Mouse (Mus musculus) activated CD4-positive, CD25-positive, alpha-beta regulatory T cell, adult 9 weeks (primary cell): ENCODE results near the gene Nhlrc4. TPM values are rescaled to one million over a fixed set of nuclear protein-coding genes. Genes with fewer than 3 reads are reported as not detected.

Source experiments
- polyA plus RNA-seq: library from polyadenylated mRNA; unstranded; fragments of 100-300 nt; shearing (Covaris generic); gene quantifications from one replicate; pipeline ENCODE4 v1.2.1, GENCODE M21; 2017

Gene Nhlrc4
- not detected for polyA plus RNA-seq

DNA sequence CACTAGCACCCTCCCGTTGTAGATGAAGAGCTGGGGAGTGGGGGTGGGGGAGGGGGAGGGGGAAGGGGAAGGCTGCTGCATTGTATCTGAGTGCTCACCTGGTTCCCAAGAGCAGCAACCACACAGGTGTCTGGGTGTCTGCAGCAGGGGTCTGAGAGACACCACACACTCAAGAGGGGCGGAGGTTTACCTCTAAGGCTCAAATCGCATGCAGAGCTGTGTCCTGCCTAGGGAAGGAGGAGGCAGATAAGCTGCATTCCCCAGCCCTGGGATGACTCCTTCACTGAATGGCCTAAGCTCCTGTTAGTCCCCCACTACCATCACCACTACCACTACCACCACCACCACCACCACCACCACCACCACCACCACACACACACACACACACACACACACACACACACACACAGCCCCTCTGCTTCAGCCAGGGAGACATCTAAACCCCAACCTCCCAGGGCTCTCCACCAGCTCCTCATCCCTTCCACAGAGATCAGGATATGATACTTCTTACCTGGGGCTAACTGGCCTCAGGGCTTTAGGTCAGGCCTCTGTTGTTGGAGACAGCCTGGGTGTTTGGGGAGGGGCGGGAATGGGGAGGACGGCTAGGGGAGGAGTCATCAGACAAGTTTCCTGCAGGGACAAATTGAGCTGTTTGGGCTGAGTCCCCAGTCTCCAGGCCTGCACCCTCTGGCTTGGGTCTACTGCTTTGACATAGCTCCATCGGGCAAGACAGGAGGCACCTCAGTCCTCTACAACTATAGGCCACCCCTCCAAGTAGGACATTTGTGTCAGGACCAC, at the start of gene Nhlrc4, which contains the start of gene Pigq:
Gene Nhlrc4 (minus strand): TSS at position 596 of the 798 bp plus-strand sequence.
Gene Pigq (minus strand): TSS at position 571 of the 798 bp plus-strand sequence.

DNA sequence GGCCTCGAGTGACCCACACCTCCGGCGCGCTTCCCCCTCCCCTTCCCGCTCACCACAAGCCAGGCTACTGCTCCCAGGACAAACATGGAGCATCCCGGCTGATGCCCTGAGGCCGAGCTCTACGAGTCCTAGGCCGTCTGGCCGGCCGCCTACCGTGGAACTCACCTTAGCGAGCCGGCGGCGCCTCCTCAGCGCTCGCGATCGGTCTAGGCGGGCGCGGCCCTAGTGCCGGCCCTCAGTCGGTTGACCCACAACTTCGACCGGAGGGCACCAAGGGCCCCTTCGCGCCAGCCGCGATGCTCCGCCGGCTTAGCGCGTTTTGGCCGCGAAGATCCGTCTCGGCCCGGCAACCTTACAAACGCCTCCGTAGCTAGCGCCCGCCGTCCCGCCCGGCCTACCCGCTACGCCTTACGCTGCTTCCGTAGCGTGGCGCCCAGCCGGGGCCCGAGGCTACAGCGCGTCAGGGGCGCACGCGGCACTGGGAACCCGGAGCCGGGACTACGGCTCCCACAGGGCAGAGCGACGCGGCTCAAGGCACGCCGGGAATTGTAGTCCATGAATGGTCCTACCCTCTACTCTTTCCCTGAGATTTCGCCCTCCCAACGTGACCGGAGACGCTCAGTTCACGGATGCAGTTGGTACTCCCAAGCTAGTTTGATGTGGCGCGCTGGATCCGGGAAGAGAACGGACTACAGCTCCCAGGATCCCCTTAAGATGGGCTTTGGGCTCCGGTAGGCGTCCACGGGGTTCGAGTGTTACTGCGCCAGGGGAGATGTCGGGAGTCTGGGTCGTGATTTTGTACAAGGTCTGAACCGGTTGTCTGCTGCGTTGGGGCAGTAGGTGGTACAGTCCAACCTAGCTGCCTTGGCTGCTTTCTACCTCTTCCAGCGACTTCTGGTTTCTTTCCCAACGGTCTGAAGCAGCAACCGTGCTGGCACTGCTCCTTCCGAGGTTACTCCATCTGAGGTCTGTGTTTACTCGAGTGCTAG, 40.8 kb upstream of the Nhlrc4 start, which contains the start of gene Capn15:
Gene Capn15 (minus strand): TSS at position 491 of the 989 bp plus-strand sequence.

DNA sequence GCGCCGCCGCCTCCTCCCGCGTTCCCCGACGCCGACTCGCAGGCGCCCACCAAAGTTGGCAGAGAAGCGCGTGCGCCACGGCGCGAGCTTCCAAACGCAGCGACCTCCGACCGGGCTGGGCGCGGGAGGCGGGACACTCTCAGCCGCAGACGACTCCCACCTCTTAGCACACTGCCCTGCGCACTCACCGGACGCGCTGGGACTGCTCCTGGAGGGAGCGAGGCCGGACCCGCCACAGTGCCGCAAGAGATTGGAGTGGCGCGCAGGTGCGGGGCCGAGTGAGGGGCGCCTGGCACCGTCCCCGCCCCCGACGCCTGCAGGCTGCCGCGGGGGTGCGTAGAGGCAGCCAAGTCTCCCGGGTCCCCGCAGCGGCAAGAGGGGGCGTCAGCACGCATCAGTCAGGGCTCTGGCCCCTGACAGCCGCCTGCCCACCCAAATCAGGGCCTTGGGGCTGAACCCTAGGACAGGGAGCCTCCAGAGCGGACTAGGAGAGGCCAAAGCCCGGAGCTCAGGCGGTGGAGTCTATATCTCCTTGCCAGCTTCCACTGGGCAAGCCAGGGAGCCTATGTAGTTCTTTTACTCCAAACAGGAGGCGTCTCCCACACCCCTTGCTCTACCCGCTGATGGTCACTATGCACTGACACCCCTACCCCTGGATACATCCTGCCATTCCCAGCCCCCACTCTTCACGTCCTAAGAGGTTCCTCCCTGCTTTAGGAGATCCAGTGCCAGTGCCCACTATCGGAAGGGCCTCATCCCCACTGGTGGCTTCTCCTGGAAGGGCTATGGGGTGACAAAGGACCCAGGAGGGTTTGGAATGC, 7.3 kb upstream of the Nhlrc4 start, which contains the start of gene A930017K11Rik:
Gene A930017K11Rik (minus strand): TSS at position 763 of the 821 bp plus-strand sequence.

DNA sequence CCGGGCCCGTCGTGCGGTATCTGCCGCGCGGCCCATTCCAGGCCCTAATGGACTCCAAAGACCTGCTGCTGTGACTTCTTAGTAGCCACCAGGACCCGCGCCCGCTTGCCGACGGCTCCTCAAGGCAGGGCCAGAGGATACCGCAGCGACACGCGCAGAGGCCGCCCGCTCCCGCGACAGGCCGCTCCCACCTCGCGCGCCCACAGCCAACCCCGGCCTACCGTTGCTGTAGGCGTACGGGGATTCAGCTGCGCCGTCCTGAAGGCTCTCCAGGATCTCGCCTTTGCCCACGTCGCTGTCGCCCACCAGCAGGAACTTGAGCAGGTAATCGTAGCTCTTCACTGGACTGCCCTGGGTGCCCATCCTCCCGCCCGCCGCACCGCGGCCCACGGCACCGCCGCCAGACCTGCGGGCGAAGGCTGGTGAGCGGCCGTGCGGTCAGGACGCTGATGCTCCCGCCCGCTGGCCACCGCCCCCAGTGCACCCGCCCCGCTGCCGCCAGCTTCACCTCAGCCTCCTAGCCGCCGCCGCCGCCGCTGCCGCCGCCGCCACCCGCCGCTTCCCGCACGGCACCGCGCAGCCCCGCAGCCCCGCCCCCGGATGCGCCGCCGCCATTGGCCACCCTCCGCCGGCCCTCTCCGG, 25.5 kb downstream of the Nhlrc4 start, which contains the start of gene Rab40c:
Gene Rab40c (minus strand): TSS at position 584 of the 642 bp plus-strand sequence.

Other genes starting within 250 kb of the Nhlrc4 start
- gene Gng13, start 227.8 kb downstream of the Nhlrc4 start, polyA plus RNA-seq = not detected
- 6.7 TPM for gene Chtf18, start 217.5 kb downstream of the Nhlrc4 start, polyA plus RNA-seq
- 19.7 TPM for gene Rpusd1, start 217.3 kb downstream of the Nhlrc4 start, polyA plus RNA-seq
- 0.17 TPM for gene Mslnl, start 208.9 kb downstream of the Nhlrc4 start, polyA plus RNA-seq
- not detected for gene Msln, start 190.6 kb downstream of the Nhlrc4 start, polyA plus RNA-seq
- 28.0 TPM for gene Narfl, start 171.2 kb downstream of the Nhlrc4 start, polyA plus RNA-seq
- gene Haghl, start 159.3 kb downstream of the Nhlrc4 start, polyA plus RNA-seq = 38.4 TPM
- 0.83 TPM for gene Ccdc78, start 158.4 kb downstream of the Nhlrc4 start, polyA plus RNA-seq
- 245 TPM for gene Fam173a, start 152.1 kb downstream of the Nhlrc4 start, polyA plus RNA-seq
- not detected for gene AC134908.4, start 149.3 kb downstream of the Nhlrc4 start, polyA plus RNA-seq
- 9.6 TPM for gene Metrn, start 147.8 kb downstream of the Nhlrc4 start, polyA plus RNA-seq
- gene Fbxl16, start 135.9 kb downstream of the Nhlrc4 start, polyA plus RNA-seq = not detected
- gene Wdr24, start 121.3 kb downstream of the Nhlrc4 start, polyA plus RNA-seq = 45.9 TPM
- 42.2 TPM for gene Jmjd8, start 116.1 kb downstream of the Nhlrc4 start, polyA plus RNA-seq
- 91.2 TPM for gene Stub1, start 111.6 kb downstream of the Nhlrc4 start, polyA plus RNA-seq
- 0.57 TPM for gene Rhbdl1, start 107.7 kb downstream of the Nhlrc4 start, polyA plus RNA-seq
- 0.75 TPM for gene Gm20683, start 103.2 kb downstream of the Nhlrc4 start, polyA plus RNA-seq
- gene Rhot2, start 100.1 kb downstream of the Nhlrc4 start, polyA plus RNA-seq = 50.2 TPM
- gene Wdr90, start 83.5 kb downstream of the Nhlrc4 start, polyA plus RNA-seq = 7.3 TPM
- gene Mcrip2, start 76.2 kb downstream of the Nhlrc4 start, polyA plus RNA-seq = 5.7 TPM
- gene Mettl26, start 69.9 kb downstream of the Nhlrc4 start, polyA plus RNA-seq = 95.5 TPM
- gene Wfikkn1, start 64.1 kb downstream of the Nhlrc4 start, polyA plus RNA-seq = 1.0 TPM
- gene Rab40c, start 25.2 kb downstream of the Nhlrc4 start, polyA plus RNA-seq = 5.1 TPM
- gene Pigq, start within 50 bp of the Nhlrc4 start, polyA plus RNA-seq = 71.1 TPM
- gene A930017K11Rik, start 7.6 kb upstream of the Nhlrc4 start, polyA plus RNA-seq = not detected
- gene Capn15, start 40.8 kb upstream of the Nhlrc4 start, polyA plus RNA-seq = 22.0 TPM
- 2.0 TPM for gene Rab11fip3, start 124.6 kb upstream of the Nhlrc4 start, polyA plus RNA-seq
- gene Decr2, start 145.4 kb upstream of the Nhlrc4 start, polyA plus RNA-seq = 37.5 TPM
- 0.89 TPM for gene Nme4, start 150.6 kb upstream of the Nhlrc4 start, polyA plus RNA-seq
- 4.4 TPM for gene Tmem8, start 168.3 kb upstream of the Nhlrc4 start, polyA plus RNA-seq
- 82.4 TPM for gene Mrpl28, start 178.5 kb upstream of the Nhlrc4 start, polyA plus RNA-seq
- 7.7 TPM for gene Axin1, start 193.7 kb upstream of the Nhlrc4 start, polyA plus RNA-seq